Mouse (Mus musculus): ENCODE results near the gene 4930435E12Rik.

The 4930435E12Rik gene

GRCm38 (mm10) chr16:38768386-38768785 lies 60.2 kb downstream of the 4930435E12Rik start:
- no peak for DNase-seq

- DNase-seq: no peak
Observed at GRCm38 (mm10) chr16:38767761-38768160, 60.8 kb downstream of the 4930435E12Rik start.

GRCm38 (mm10) chr16:38766671-38767070 lies 61.9 kb downstream of the 4930435E12Rik start:
- DNase-seq: no peak

- DNase-seq: no peak
Observed at GRCm38 (mm10) chr16:38763508-38763907, 65.0 kb downstream of the 4930435E12Rik start.

- DNase-seq: no peak
Observed at GRCm38 (mm10) chr16:38762401-38762800, 66.1 kb downstream of the 4930435E12Rik start.

Data from thymus, postnatal 4 days (tissue).